Mouse (Mus musculus): Measurements from ENCODE around the gene Cbx4.

Cbx4 gene

DNA sequence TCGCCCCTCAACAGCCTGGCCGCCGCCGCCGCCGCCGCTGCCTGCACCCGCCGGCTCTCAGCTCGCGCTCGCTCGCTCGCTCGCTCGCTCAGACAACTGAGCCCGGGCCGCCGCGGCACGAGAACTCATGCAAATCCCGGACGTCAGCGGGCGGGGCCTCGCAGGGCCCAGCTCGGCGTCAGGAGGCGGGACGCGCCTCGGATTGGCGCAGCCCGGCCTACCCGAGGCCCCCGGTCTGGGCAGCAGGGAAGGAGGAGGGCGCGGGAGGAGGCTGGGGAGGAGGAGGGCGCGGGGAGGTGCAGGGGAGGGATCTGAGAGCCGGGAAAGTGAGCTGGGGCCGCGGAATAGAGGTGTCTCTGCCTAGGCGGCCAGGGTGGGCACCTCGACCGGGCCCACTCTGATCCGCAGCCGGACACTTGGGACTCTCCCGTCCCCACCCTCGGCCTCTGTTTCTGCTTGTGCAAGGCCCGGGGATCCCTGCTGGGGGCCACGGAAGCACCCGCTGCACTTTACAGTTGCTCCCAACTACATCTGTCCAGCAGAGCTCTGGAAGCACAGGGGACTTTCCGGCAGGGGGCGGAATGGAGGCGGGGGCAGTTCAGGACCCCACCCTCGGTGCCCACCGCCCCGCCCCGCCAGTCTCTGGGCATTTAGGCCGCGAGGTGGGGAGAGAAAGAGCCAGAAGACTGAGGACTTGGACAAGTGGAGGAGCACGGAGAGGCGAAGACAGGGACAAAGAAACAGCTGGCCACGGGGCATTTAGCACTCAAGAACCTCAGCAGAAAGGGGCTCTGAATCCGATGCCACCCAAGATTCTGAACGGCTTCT, at the start of gene Cbx4:
Gene Cbx4 (minus strand): TSS at position 78 of the 828 bp plus-strand sequence.
- DNase-seq (ENCODE audit: low spot score in 2 of 2), result peak; percentile 65 to 81

- no peak for DNase-seq (ENCODE audit: low spot score in 2 of 2)
These were observed 48.6 kb upstream of the Cbx4 start for GRCm38 (mm10) chr11:119134586-119134985.

- DNase-seq (ENCODE audit: low spot score in 2 of 2), result peak in 1 of 2 experiments; percentile 16
These were observed 47.6 kb upstream of the Cbx4 start for GRCm38 (mm10) chr11:119133437-119134221.

- DNase-seq (ENCODE audit: low spot score in 2 of 2), result no peak
These were observed 46.4 kb upstream of the Cbx4 start for GRCm38 (mm10) chr11:119132198-119133035.

GRCm38 (mm10) chr11:119130081-119130765, 44.2 kb upstream of the Cbx4 start:
- no peak for DNase-seq (ENCODE audit: low spot score in 2 of 2)

GRCm38 (mm10) chr11:119129281-119130058, 43.4 kb upstream of the Cbx4 start:
- DNase-seq (ENCODE audit: low spot score in 2 of 2), result no peak

GRCm38 (mm10) chr11:119128668-119129280, 42.8 kb upstream of the Cbx4 start:
- no peak for DNase-seq (ENCODE audit: low spot score in 2 of 2)

DNA sequence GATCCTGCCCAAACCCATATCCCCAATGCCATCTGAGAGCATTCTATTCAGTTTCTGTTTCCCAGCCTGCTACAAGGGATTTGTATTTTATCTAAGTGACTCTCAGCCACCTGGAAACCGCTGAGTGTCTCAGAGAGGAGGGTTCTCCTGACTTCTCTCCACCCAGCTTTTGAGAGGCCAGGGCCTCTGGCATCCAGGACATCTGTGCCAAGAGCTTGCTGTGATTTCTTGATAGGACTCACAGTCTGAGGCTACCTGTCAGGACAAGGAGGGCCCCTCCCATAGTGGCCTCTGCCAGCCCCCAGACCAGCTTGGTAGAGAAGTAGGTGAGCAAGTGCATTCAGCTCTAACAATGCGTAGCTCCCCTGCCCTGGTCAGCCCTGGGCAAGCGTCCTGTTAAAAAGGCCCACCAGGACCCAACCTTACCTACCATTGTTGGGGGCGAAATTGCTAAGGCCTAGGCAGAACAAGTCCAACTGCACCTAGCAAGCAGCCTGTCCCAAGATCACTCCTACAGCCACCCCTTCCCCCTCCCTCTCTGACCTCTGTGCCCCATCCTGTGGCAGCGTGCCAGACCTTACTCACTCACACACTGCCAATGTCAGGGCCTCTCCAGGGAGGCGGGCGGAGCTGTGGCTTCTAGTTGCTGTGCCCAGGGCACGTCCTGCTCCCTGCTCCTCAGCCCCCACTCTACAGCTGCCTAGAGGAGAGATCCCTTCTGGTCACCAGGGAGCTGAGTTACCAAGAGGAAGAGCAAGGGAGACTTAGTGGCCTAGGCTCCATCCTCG, 41.9 kb upstream of the Cbx4 start:
- no peak for DNase-seq (ENCODE audit: low spot score in 2 of 2)

DNA sequence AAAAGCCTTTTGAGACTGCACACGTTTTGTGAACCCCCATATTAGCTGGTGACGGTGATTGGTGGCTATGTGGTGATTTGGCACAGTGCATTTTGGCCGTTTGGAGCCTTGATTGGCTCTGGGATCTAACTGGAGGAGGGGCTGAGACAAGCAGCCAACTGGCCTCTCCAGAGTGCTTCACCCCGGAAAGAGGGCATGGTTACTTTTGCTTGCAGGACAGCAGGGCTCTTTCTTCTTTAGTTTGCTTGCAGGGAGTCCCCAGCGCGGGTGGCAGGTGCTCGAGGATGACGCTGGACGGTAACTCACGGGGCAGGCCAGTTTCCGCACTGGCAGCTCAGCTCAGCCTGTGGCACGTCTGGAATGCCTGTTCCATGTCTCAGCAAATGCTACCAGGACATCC, 41.1 kb upstream of the Cbx4 start:
- no peak for DNase-seq (ENCODE audit: low spot score in 2 of 2)

- DNase-seq (ENCODE audit: low spot score in 2 of 2), result peak in 1 of 2 experiments; percentile 46
These were observed 40.2 kb upstream of the Cbx4 start for GRCm38 (mm10) chr11:119125929-119126861.

DNA sequence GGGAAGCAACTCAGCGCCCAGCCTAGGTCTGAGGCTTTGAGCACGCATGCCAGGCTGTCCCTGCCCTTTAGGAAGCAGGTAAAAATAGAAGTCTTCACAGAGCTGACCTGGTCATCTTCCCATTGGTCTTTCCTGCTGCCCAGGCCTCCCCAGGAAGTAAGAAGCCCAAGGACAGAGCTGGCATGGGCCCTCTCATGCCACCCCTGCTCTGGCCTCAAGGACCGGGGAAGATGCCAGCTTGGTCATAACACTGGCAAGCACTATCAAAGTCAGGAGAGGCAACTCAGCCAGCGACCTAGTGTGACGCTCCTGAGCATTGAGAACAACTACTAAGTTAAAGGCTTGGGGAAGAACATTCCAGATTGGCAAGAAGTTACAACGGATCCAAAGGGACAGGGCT, 38.5 kb upstream of the Cbx4 start:
- no peak for DNase-seq (ENCODE audit: low spot score in 2 of 2)

DNA sequence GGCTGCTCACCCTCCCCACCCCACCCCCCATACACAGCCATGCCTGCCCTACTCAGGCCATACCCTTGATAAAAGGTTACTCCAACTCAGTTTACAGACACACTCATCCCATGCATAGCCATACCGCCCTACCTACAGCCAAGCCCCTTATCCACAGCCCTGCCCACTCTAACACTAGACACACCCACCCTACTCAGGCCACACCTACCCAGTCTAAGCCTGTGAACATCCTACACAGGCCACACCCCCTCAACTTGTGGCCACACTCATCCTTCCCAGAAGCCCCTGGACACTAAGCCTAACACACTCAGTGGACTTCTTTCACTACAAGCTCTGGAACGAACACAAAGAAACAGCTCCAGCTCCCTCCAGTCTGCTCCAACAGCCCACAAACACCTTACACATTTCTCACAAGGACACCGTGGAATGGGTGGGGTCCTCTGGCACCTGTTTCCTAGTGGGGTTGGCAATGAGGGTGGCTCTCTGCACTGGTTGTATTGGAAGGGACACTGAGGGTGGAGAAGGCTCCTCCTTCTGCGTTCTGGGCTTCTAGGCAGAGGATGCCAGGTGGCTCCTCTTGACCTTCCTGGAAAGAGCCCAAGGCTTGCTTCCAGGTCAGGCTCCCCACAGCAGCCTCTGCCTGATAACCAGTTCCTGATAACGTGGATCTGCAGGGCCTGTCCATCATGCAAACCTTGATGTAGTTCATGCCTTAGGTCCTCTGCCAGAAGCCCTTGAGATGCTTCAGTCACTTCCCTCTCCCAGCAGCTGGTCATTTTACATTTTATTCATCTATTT, 37.7 kb upstream of the Cbx4 start:
- DNase-seq (ENCODE audit: low spot score in 2 of 2), result no peak

- no peak for DNase-seq (ENCODE audit: low spot score in 2 of 2)
These were observed 36.4 kb upstream of the Cbx4 start for GRCm38 (mm10) chr11:119122396-119122795.

- DNase-seq (ENCODE audit: low spot score in 2 of 2), result no peak
These were observed 32.9 kb upstream of the Cbx4 start for GRCm38 (mm10) chr11:119118905-119119304.

DNA sequence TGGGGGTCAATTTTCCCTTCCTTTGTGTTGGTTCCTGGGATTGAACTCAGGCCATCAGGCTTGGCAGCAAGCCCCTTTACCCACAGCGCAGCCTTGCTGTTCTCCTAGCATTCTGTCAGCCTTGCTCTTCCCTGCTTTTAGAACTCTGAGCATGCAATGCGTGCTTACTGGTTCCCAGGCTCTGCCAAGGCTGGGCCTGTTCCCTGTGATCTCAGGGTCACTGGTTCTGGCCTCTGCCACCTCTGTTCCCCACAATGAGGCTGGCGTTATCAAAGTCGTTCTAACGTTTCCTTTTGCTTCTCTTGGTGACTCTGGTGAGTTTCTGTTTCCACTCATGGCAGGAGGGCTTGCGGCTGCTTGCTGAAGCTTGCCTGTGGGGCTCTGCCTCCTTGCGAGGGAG, 31.9 kb upstream of the Cbx4 start:
- no peak for DNase-seq (ENCODE audit: low spot score in 2 of 2)

GRCm38 (mm10) chr11:119116992-119117391, 31.0 kb upstream of the Cbx4 start:
- DNase-seq (ENCODE audit: low spot score in 2 of 2), result no peak

- no peak for DNase-seq (ENCODE audit: low spot score in 2 of 2)
These were observed 26.7 kb upstream of the Cbx4 start for GRCm38 (mm10) chr11:119112721-119113120.

Data from left cerebral cortex, adult 9 months (tissue).